Mouse (Mus musculus) liver, embryonic 14.5 days (tissue): ENCODE results near the gene Shroom3.

Experiments
- CTCF ChIP-seq: IDR thresholded peaks from 2 replicates; pipeline ENCODE4 v1.5.1; 2016; ENCODE audit warnings: antibody characterized with exemption, low read depth, control low read depth
- EP300 ChIP-seq: IDR thresholded peaks from 2 replicates; pipeline ENCODE4 v1.6.1; 2016; ENCODE audit warnings: antibody characterized with exemption, low read depth

DNA sequence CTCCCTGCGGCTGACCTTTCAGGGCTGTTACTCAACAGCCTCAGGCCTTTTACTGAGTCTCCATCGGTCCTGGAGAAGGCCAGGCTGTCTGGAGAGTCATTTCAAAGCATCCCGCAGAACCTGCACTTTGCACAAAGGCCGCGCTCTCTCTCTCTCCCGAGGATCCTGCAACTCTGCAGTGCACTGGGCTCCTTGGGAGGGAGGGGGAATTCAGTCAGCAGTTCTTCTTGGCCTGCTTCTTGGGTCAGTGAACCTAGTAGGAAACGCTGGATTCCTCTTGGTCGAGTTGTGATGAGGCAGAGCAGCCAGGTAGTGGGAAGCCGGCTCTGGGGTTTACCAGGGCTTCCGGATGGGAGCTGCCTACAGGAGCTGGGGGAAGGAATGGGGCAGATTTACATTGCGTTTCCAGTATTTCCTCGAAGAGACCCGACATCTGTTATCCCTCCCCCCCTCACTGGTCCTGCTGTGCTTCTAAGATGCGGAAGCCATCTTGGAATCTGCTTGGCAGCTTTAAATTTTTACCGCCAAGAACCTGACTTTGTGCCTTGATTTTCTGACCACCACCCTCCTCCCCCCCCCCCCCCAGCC lies 305.6 kb downstream of the Shroom3 start:
- no peak for TF ChIP-seq CTCF
- no peak for TF ChIP-seq EP300
